Mouse (Mus musculus) hindbrain, postnatal 0 days (tissue): ENCODE results near the gene Coq7. TPM values are rescaled to one million over a fixed set of nuclear protein-coding genes. Genes with fewer than 3 reads are reported as not detected.

ENCODE experiments used
- ATAC-seq: fragments of 200-750 bp; cut with Nextera tagmentation; 2 replicates; pipeline ENCODE4 v1.8.0; 2017; ENCODE audit warnings: mild to moderate bottlenecking, moderate TSS enrichment, moderate library complexity
- DNase-seq: peaks from one replicate; pipeline ENCODE4 v3.0.0-alpha.2; 2015; ENCODE audit warnings: low spot score
- H3K27ac ChIP-seq: fragments of 300-500 bp; sonication (generic); 2 replicates; pipeline ENCODE4 v1.5.1; 2014; ENCODE audit warnings: mild to moderate bottlenecking
- H3K27me3 ChIP-seq: fragments of 300-500 bp; sonication (generic); 2 replicates; pipeline ENCODE4 v1.6.1; 2014; ENCODE audit warnings: low read length, mixed read lengths; ENCODE audit not compliant: insufficient read depth
- H3K36me3 ChIP-seq: fragments of 300-500 bp; sonication (generic); 2 replicates; pipeline ENCODE4 v1.6.1; 2014; ENCODE audit warnings: low read length, mixed read lengths; ENCODE audit not compliant: insufficient read depth
- H3K4me1 ChIP-seq: fragments of 300-500 bp; sonication (generic); 2 replicates; pipeline ENCODE4 v1.6.1; 2014; ENCODE audit warnings: antibody characterized with exemption, low read length, mixed read lengths; ENCODE audit not compliant: insufficient read depth
- H3K4me2 ChIP-seq: fragments of 300-500 bp; sonication (generic); 2 replicates; pipeline ENCODE4 v1.6.1; 2014; ENCODE audit warnings: low read depth, mild to moderate bottlenecking, low read length, moderate library complexity, mixed read lengths
- H3K4me3 ChIP-seq: fragments of 300-500 bp; sonication (generic); 2 replicates; pipeline ENCODE4 v1.5.1; 2014; ENCODE audit warnings: low read length
- H3K9ac ChIP-seq: fragments of 300-500 bp; sonication (generic); replicated peaks from 2 replicates; pipeline ENCODE4 v1.6.1; 2014; ENCODE audit warnings: mild to moderate bottlenecking, low read length, moderate library complexity, mixed read lengths
- H3K9me3 ChIP-seq: fragments of 300-500 bp; sonication (generic); 2 replicates; pipeline ENCODE4 v1.6.1; 2016; ENCODE audit warnings: low read length, mixed read lengths
- CTCF ChIP-seq: IDR thresholded peaks from 2 replicates; pipeline ENCODE4 v1.5.1; 2016; ENCODE audit warnings: antibody characterized with exemption, control low read depth, low read depth
- WGBS: fragments of 180-500 bp; shearing (Covaris S2); extraction: QIAGEN DNeasy Blood & Tissue Kit; methylation state at CpG from one replicate; pipeline ENCODE4 v1.1.7; 2014; 5-methylcytosine and 5-hydroxymethylcytosine counted together
- polyA plus RNA-seq: library from polyadenylated mRNA; unstranded; fragments of >200 nt; fragmentation: Nextera tagmentation; extraction: Ambion mirVana; gene quantifications from 2 replicates; pipeline ENCODE4 v1.2.1, GENCODE M21; 2015
- total RNA-seq: library from RNA; depleted of rRNA; stranded (reverse); fragments of >200 nt; gene quantifications from 2 replicates; pipeline ENCODE4 v1.2.3, GENCODE M21; 2014

Gene Coq7
- total and polyA plus RNA-seq, 2 experiments from 2014 or later = 35.8 to 157 TPM

- no peaks in the 10 kb centered on the region for H3K4me1 ChIP-seq
- WGBS = 89% methylated on average over 5 of the region's 5 CpGs
- DNase-seq (no peak), ATAC-seq (no peak)
- no peaks in the 10 kb centered on the region for H3K9me3 ChIP-seq
- H3K27ac ChIP-seq = no peak overlapping the region
- H3K36me3 ChIP-seq = peaks cover 10% of the 10 kb centered on the region; the same call in 1 of the 2 replicates
- no peak overlapping the region for H3K4me2 ChIP-seq
- no peak overlapping the region for H3K4me3 ChIP-seq
- TF ChIP-seq CTCF = no peak
- no peak overlapping the region for H3K9ac ChIP-seq
- H3K27me3 ChIP-seq = no peaks in the 10 kb centered on the region
These were observed 11.1 kb downstream of the Coq7 start for GRCm38 (mm10) chr7:118522077-118522476.

- TF ChIP-seq CTCF = no peak
- no peaks in the 10 kb centered on the region for H3K27me3 ChIP-seq
- H3K9me3 ChIP-seq = no peaks in the 10 kb centered on the region
- no peak overlapping the region for H3K9ac ChIP-seq
- no peak for DNase-seq
- H3K27ac ChIP-seq = no peak overlapping the region
- WGBS = 81% methylated on average over 8 of the region's 8 CpGs
- no peak overlapping the region for H3K4me3 ChIP-seq
- no peak for ATAC-seq
- H3K36me3 ChIP-seq = no peaks in the 10 kb centered on the region
- no peak overlapping the region for H3K4me2 ChIP-seq
- no peaks in the 10 kb centered on the region for H3K4me1 ChIP-seq
These were observed 13.5 kb downstream of the Coq7 start for GRCm38 (mm10) chr7:118519661-118520060.

- Histone ChIP-seq H3K9me3 (no peaks in the 10 kb centered on the region), H3K4me3 (no peak overlapping the region), H3K27ac (no peak overlapping the region), H3K27me3 (no peaks in the 10 kb centered on the region), H3K4me1 (no peaks in the 10 kb centered on the region), H3K36me3 (no peaks in the 10 kb centered on the region), H3K4me2 (no peak overlapping the region), H3K9ac (no peak overlapping the region)
- peak; percentile 80 for ATAC-seq
- TF ChIP-seq CTCF = peak; percentile 91
- peak; percentile 73 for DNase-seq
- WGBS = 2% methylated on average over 18 of the region's 18 CpGs
These were observed 14.5 kb downstream of the Coq7 start for GRCm38 (mm10) chr7:118518687-118519086.

- DNase-seq (peak; percentile 15), ATAC-seq (peak; percentile 50; the same call in 1 of the 2 replicates)
- WGBS = 72% methylated on average over 2 of the region's 2 CpGs
- H3K4me1 ChIP-seq = no peaks in the 10 kb centered on the region
- TF ChIP-seq CTCF = peak; percentile 57
- no peaks in the 10 kb centered on the region for H3K27me3 ChIP-seq
- no peaks in the 10 kb centered on the region for H3K9me3 ChIP-seq
- no peak overlapping the region for H3K9ac ChIP-seq
- no peak overlapping the region for H3K4me2 ChIP-seq
- no peak overlapping the region for H3K27ac ChIP-seq
- no peak overlapping the region for H3K4me3 ChIP-seq
- no peaks in the 10 kb centered on the region for H3K36me3 ChIP-seq
These were observed 15.3 kb downstream of the Coq7 start for GRCm38 (mm10) chr7:118517819-118518218.

- Histone ChIP-seq H3K4me2 (no peak overlapping the region), H3K9ac (no peak overlapping the region), H3K36me3 (no peaks in the 10 kb centered on the region), H3K27me3 (no peaks in the 10 kb centered on the region), H3K9me3 (no peaks in the 10 kb centered on the region), H3K4me3 (no peak overlapping the region), H3K27ac (no peak overlapping the region), H3K4me1 (no peaks in the 10 kb centered on the region)
- no peak for DNase-seq
- TF ChIP-seq CTCF = no peak
- 74% methylated on average over 7 of the region's 7 CpGs for WGBS
- no peak for ATAC-seq
These were observed 24.6 kb downstream of the Coq7 start for GRCm38 (mm10) chr7:118508556-118508955.

- ATAC-seq (no peak), DNase-seq (no peak)
- Histone ChIP-seq H3K36me3 (no peaks in the 10 kb centered on the region), H3K9ac (no peak overlapping the region), H3K27ac (no peak overlapping the region), H3K4me1 (no peaks in the 10 kb centered on the region), H3K4me2 (no peak overlapping the region), H3K27me3 (no peaks in the 10 kb centered on the region), H3K9me3 (no peaks in the 10 kb centered on the region), H3K4me3 (no peak overlapping the region)
- WGBS = 66% methylated on average over 4 of the region's 4 CpGs
- no peak for TF ChIP-seq CTCF
These were observed 29.3 kb downstream of the Coq7 start for GRCm38 (mm10) chr7:118503844-118504243.

- WGBS = 52% methylated on average over 8 of the region's 8 CpGs
- H3K4me2 ChIP-seq = peak overlapping the region; percentile 22; the same call in 1 of the 2 replicates
- no peaks in the 10 kb centered on the region for H3K4me1 ChIP-seq
- no peak overlapping the region for H3K9ac ChIP-seq
- no peak overlapping the region for H3K27ac ChIP-seq
- no peaks in the 10 kb centered on the region for H3K9me3 ChIP-seq
- DNase-seq (peak; percentile 8), ATAC-seq (peak; percentile 56)
- no peaks in the 10 kb centered on the region for H3K36me3 ChIP-seq
- H3K27me3 ChIP-seq = no peaks in the 10 kb centered on the region
- H3K4me3 ChIP-seq = no peak overlapping the region
- no peak for TF ChIP-seq CTCF
These were observed 30.8 kb downstream of the Coq7 start for GRCm38 (mm10) chr7:118502333-118502732.
